Mouse (Mus musculus) olfactory bulb, adult 2 months (tissue): ENCODE measurements around the gene Sh3kbp1.

Experiments
- CTCF ChIP-seq: fragments of 200-500 bp; IDR thresholded peaks from 2 replicates; pipeline ENCODE4 v1.5.1; 2012; ENCODE audit warnings: low read depth, mild to moderate bottlenecking, low read length, moderate library complexity; ENCODE audit not compliant: insufficient read depth
- POLR2A ChIP-seq: fragments of 200-500 bp; IDR thresholded peaks from 2 replicates; pipeline ENCODE4 v1.6.1; 2012; ENCODE audit warnings: mild to moderate bottlenecking, low read depth, low read length, moderate library complexity; ENCODE audit not compliant: insufficient read depth

GRCm38 (mm10) chrX:159988002-159988960, 361.2 kb downstream of the Sh3kbp1 start, which contains the start of gene Map3k15:
- no peak for TF ChIP-seq POLR2A
- TF ChIP-seq CTCF: peak; percentile 78
